Mouse (Mus musculus) monocyte, adult 5-6 weeks (primary cell): ENCODE measurements at regions not wholly inside any gene's neighbourhood (a gene's known extent, or its start where the extent isn't known, plus 50 kb on each side); places are given as distances from the start of the nearest gene placed in this dataset.

ENCODE experiments used
- ATAC-seq: fragments of 153-309, 156-312 bp; replicated peaks from 2 replicates; pipeline ENCODE4 v1.8.0; 2017; ENCODE audit warnings: mild to moderate bottlenecking; ENCODE audit not compliant: low TSS enrichment, insufficient number of reproducible peaks, severe bottlenecking, poor library complexity, low FRiP score

DNA sequence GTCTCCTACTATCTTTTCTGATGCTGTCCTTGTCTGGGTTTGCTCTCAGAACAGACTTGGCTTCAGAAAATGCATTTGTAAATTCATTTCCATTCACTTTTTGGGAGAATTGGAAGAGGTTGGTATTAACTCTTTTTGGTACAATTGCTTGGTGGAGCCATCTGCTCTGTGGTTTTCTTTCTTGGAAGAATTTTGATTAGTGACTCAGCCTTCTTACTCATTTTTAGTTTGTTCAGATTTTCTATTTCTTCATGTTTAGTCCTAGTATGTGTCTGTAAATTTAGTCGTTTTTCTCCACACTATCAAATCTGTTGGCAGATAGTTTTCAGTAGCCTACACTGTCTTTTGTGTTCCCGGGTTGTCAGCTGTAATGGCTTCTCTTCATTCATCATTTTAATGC is 288.7 kb upstream of the Nrp1 start:
- ATAC-seq = no peak

- ATAC-seq = no peak
These were observed 282.8 kb upstream of the Nrp1 start for GRCm38 (mm10) chr8:128075566-128075965.

DNA sequence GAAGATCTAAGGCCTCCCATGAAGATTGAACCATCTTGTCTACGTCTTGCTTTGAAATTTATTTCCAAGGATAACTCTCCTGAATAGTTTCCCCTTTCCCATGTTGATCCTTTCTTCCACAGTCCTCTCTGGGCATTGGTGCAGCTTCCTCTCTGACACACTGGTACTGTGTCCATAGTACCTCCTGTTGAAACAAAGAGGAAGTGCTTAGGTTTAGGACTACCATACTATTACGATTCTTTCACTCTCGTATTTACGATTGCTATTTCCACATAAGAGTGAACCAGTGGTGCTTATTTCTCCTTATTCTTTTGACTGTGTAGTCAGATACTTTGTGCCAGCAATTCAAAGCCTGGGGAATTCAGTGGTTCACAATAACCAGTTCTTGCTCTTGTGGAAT is 282.2 kb upstream of the Nrp1 start:
- peak; percentile 74 for ATAC-seq

- ATAC-seq = peak; percentile 87
These were observed 279.7 kb upstream of the Nrp1 start for GRCm38 (mm10) chr8:128078740-128079139.

DNA sequence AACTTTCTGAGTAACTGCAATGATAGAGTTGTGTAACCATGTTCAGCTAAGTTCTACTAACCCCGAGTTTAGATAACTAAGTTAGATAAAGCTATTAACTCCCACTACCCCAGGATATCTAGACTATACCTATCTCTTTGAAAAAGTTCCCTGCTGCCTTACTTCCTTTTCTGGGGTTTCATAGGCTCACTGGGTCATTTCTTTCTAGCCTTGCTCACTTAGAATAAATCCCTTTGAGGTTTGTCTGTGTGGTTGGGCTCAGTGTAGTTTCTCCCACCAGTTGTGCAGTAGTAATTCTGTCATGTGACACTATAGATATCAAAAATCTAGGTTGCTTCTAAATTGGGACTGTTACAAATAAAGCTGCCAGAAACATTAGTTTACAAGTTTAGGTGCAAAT is 272.6 kb upstream of the Nrp1 start:
- ATAC-seq = no peak

- ATAC-seq = no peak
These were observed 270.9 kb upstream of the Nrp1 start for GRCm38 (mm10) chr8:128087500-128087899.

DNA sequence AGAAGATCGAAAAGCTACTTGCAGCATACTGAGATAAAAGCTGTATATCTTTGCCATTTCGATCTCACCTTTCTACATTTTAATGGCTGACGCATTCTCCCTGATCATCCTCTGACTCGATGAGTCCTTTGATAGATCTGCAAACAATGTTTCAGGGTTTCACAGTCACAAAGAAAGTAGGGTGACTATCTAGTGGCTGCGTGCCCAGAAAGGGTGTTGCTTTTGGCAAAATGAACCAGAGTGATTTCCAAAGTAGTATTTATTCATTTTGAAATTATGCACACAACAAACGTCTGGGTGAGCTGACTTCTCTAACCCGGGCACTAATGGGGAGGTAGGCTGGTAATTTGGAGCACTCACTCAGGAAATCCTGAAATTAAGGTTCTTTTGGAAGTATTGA is 265.6 kb upstream of the Nrp1 start:
- ATAC-seq = no peak

DNA sequence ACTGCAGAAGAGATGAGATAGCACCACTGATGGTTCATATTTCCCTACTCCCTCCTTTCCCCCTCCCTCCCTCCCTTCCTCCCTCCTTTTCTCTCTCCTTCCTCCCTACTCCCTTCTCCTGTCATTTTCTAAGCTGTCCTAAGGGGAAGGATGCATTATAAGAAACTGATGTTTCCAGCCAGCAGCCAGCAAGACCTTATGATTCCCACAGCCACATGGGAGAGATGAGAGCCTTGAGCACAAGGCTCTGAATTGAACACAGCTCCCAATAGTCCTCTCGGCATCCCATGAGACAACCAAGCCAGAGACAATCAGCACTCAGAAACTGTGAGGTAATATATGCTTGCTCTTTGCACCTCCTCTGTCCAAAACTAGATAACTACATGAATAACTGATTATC is 263.0 kb upstream of the Nrp1 start:
- ATAC-seq = no peak

GRCm38 (mm10) chr8:128097601-128098000 is 260.8 kb upstream of the Nrp1 start:
- ATAC-seq = no peak

GRCm38 (mm10) chr8:128103380-128103779 is 255.0 kb upstream of the Nrp1 start:
- 0 out of 2 replicates have a peak, but pooled peaks have one; percentile 43 for ATAC-seq

- ATAC-seq = no peak
These were observed 251.8 kb upstream of the Nrp1 start for GRCm38 (mm10) chr8:128106569-128106968.

- no peak for ATAC-seq
These were observed 251.4 kb upstream of the Nrp1 start for GRCm38 (mm10) chr8:128107041-128107440.

DNA sequence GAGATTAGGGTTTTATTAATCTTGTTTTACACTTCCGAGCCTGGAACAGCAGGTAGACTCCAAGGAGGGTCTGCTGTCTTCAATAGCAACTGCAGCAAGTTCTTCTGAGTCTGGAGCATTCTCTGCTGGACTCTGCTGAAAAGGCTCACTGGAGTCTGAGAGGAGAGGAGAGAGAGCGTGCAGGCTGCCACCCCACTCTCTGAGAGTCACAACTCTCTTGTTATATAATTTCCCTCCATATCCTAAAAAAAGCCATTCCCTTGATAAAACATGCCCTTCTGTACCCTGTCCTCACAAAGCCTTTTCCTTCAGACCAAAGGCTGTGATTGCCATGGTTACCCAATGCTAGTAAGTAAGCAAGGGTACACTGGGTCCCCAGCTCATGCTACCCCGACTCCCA is 249.4 kb upstream of the Nrp1 start:
- ATAC-seq = no peak

DNA sequence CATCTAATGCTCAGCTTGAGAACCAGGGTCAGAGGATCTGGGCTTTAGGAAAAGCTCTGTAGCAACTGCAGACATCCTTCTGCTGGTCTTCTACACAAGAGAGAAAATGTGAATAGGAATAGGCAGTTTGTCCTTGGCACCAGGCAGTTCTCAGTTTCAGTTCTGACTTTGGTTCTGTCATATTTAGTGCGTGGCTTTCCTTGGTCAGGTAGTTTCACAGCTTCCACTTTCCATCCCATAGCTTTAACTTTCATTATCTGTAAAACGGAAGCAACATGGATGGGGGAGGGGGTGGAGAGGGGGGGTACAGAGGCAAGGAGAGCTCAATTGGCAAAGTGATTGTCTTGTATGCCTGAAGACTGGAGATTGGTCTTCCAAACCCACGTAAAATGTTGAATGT is 247.3 kb upstream of the Nrp1 start:
- ATAC-seq = peak; percentile 47; the same call in 1 of the 2 replicates

GRCm38 (mm10) chr8:128113116-128113515 is 245.3 kb upstream of the Nrp1 start:
- ATAC-seq = no peak

- no peak for ATAC-seq
These were observed 217.0 kb upstream of the Nrp1 start for GRCm38 (mm10) chr8:128141290-128141966.

DNA sequence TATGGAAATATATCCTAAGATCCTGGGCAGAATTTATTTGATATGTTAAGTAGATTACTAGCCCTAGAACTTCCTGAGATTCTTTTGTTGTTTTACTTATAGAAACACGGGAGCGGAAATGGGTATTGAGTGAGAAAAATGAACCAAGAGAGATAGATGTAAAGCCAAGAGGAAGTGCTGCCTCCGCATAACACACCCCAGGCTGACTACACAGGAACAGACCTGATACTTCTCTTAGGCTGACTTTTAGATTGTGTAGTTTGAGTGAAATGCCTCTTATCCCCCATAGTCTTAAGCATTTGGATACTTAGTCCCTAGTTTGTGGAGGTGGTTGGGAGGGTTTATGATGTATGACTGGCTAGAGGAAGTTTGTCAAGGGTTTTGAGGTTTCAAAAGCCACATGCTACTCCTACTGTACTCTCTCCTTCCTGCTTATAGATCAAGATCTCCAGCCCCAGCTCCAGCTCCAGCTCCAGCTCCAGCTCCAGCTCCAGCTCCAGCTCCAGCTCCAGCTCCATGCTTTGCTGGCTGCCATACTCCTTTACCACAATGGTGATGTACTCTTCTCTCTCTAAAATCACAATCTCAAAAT is 210.0 kb upstream of the Nrp1 start:
- ATAC-seq = peak; percentile 50

GRCm38 (mm10) chr8:128155604-128156003 is 202.8 kb upstream of the Nrp1 start:
- ATAC-seq = no peak

- no peak for ATAC-seq
These were observed 202.2 kb upstream of the Nrp1 start for GRCm38 (mm10) chr8:128156221-128156620.

- no peak for ATAC-seq
These were observed 195.5 kb upstream of the Nrp1 start for GRCm38 (mm10) chr8:128162857-128163256.

GRCm38 (mm10) chr8:128164976-128165375 is 193.4 kb upstream of the Nrp1 start:
- no peak for ATAC-seq
